Mouse (Mus musculus): ENCODE measurements around the gene Cers3. TPM values are rescaled to one million over a fixed set of nuclear protein-coding genes. Genes with fewer than 3 reads are reported as not detected.
A peak's percentile ranks its signal among the peaks of the same experiment; 100 is the strongest.

Cers3 gene
- polyA plus RNA-seq, 1 experiment from 2014 or later = 1.3 TPM

DNA sequence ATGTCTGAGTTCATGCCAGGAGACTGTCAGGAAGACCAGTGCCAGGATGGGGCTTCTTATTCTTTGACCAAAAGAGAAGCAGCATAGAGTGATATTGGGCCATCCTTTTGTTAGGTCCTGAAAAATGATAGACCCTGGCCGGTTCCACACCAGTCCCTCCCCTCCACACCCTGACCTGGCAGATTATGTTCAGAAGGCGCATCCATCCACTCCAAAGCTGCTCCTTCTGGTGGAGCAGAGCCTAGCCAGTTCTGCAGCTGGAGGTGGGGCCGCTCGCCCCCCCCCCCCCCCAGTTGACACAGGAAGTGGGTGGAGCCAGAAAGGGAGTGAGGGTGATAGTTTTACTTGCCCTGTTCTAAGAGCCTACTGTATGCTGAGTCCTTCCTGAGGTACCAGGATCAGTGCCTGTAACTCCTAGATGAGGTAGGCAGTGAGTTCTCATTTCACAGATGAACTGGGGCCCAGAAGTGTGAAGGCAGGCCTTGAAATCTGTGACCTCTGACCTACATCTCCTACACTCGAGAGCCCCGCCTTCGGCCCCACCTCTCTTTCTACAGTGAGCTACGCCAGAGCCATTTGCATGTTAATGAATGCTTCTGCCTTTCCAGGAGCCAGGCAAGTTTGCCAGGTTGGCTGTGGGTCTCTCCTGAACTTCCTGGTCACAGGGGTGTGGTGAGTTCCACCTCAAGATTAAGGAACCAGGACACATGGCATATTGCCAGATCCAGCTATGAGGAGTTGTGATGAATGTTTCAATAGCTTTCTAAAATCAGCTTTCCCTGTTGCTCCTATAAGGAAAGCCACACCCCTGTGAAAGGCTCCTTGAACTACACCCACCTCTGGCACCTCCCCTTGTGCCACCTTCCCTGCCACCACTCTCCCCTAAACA lies 46.8 kb downstream of the Cers3 start:
- H3K27ac ChIP-seq (replicated peaks) = 0 out of 2 replicates have a peak overlapping the region, but pooled peaks have one; percentile 54
- DNase-seq (ENCODE audit: low spot score) = peak; percentile 21

DNA sequence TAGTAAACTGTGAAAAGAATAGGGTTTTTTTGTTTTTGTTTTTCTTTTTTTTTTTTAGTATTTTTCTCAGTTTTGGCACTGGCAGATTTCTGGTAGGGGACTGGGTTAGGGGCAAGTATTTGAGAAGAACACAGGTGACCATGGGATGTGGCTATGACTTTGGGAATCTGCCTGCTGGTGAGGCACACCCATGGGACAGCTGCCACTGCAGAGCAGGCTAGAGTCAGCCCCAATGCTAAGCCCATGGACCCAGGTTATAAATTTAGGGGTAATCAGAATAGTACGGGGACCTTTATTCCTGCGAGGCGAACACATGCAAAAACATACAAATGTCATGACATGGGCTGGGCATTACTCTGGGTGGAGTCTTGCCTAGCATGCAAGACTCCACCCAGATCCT lies 47.7 kb downstream of the Cers3 start:
- H3K9me3 ChIP-seq = no peaks in the 10 kb centered on the region
- H3K4me1 ChIP-seq = peaks cover 25% of the 10 kb centered on the region
- H3K27me3 ChIP-seq (replicated peaks; ENCODE audit: low read depth, poor library complexity, severe bottlenecking) = no peaks in the 10 kb centered on the region
- DNase-seq (ENCODE audit: low spot score) = no peak
- H3K4me3 ChIP-seq = no peak overlapping the region
- no peak overlapping the region for H3K27ac ChIP-seq (replicated peaks)
- no peaks in the 10 kb centered on the region for H3K36me3 ChIP-seq (replicated peaks)
- 92% methylated on average over 3 of the region's 3 CpGs for WGBS

More for the DNA sequence above, 46.8 kb downstream of the Cers3 start:
- H3K36me3 ChIP-seq (replicated peaks) = no peaks in the 10 kb centered on the region
- H3K27me3 ChIP-seq (replicated peaks; ENCODE audit: low read depth, poor library complexity, severe bottlenecking) = no peaks in the 10 kb centered on the region
- H3K9me3 ChIP-seq = no peaks in the 10 kb centered on the region
- WGBS = 26% methylated on average over 8 of the region's 8 CpGs
- peaks cover 30% of the 10 kb centered on the region for H3K4me1 ChIP-seq
- no peak overlapping the region for H3K4me3 ChIP-seq

GRCm38 (mm10) chr7:66796909-66797308 lies 53.6 kb downstream of the Cers3 start:
- Histone ChIP-seq H3K36me3 (replicated peaks) (no peaks in the 10 kb centered on the region), H3K9me3 (no peaks in the 10 kb centered on the region), H3K27me3 (replicated peaks; ENCODE audit: low read depth, poor library complexity, severe bottlenecking) (no peaks in the 10 kb centered on the region), H3K27ac (replicated peaks) (no peak overlapping the region), H3K4me1 (peaks cover 11% of the 10 kb centered on the region), H3K4me3 (no peak overlapping the region)
- DNase-seq (ENCODE audit: low spot score) = no peak
- 68% methylated on average over 1 of the region's 1 CpGs for WGBS

- Histone ChIP-seq H3K27me3 (replicated peaks; ENCODE audit: low read depth, poor library complexity, severe bottlenecking) (no peaks in the 10 kb centered on the region), H3K27ac (replicated peaks) (no peak overlapping the region), H3K4me3 (no peak overlapping the region), H3K36me3 (replicated peaks) (no peaks in the 10 kb centered on the region), H3K4me1 (peaks cover 11% of the 10 kb centered on the region), H3K9me3 (no peaks in the 10 kb centered on the region)
- 94% methylated on average over 1 of the region's 1 CpGs for whole genome bisulfite sequencing
- no peak for DNase-seq (ENCODE audit: low spot score)
These were observed 54.0 kb downstream of the Cers3 start for GRCm38 (mm10) chr7:66797345-66797744.

GRCm38 (mm10) chr7:66798826-66799225 lies 55.5 kb downstream of the Cers3 start:
- Histone ChIP-seq H3K27ac (replicated peaks) (no peak overlapping the region), H3K27me3 (replicated peaks; ENCODE audit: low read depth, poor library complexity, severe bottlenecking) (no peaks in the 10 kb centered on the region), H3K4me1 (peaks cover 18% of the 10 kb centered on the region), H3K36me3 (replicated peaks) (no peaks in the 10 kb centered on the region), H3K4me3 (no peak overlapping the region), H3K9me3 (no peaks in the 10 kb centered on the region)
- DNase-seq (ENCODE audit: low spot score) = peak; percentile 65
- WGBS = 36% methylated on average over 5 of the region's 5 CpGs

DNA sequence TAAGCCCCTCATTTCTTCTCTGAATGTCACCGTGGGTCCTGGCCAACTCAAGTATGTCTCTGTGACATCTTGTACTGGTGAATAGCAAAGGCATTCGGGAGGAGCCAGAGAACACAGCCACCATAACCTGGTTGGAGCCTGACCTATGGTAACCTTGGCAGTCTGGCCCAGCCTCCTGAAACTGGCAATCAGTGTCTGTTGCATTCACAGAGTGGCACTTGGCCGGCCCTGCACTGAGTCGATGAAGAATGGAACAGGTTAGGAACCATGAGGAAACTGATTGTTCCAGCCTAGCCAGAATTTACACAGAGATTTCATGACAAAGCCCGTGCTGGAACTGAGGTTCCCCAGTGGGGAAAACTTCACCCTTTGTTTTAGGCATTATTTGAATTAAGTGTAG lies 57.5 kb downstream of the Cers3 start:
- H3K4me1 ChIP-seq = peaks cover 18% of the 10 kb centered on the region
- no peak overlapping the region for H3K4me3 ChIP-seq
- no peaks in the 10 kb centered on the region for H3K9me3 ChIP-seq
- no peak for DNase-seq (ENCODE audit: low spot score)
- no peaks in the 10 kb centered on the region for H3K36me3 ChIP-seq (replicated peaks)
- no peaks in the 10 kb centered on the region for H3K27me3 ChIP-seq (replicated peaks; ENCODE audit: low read depth, poor library complexity, severe bottlenecking)
- 80% methylated on average over 5 of the region's 5 CpGs for WGBS
- no peak overlapping the region for H3K27ac ChIP-seq (replicated peaks)

DNA sequence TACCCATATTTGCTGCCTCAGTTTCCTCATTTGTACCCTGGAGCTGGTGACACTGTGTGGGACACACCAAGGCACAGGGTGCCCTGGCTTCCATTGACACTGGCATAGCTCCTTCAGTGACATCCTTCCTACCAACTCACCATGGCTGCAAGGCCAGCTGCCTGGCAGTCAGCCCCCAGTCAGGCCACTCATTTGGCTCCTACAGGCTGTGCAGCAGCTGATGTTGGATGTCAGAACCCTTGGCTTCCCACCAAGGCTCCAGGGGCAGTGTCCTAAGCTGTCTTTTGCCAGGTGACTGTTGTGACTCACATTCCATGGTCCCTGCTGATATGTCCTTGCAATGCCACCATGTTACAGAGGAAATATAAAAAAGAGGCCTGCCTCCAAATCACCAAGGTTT lies 58.5 kb downstream of the Cers3 start:
- Histone ChIP-seq H3K9me3 (no peaks in the 10 kb centered on the region), H3K27ac (replicated peaks) (no peak overlapping the region), H3K4me1 (peaks cover 18% of the 10 kb centered on the region), H3K4me3 (no peak overlapping the region), H3K36me3 (replicated peaks) (no peaks in the 10 kb centered on the region), H3K27me3 (replicated peaks; ENCODE audit: low read depth, poor library complexity, severe bottlenecking) (no peaks in the 10 kb centered on the region)
- no peak for DNase-seq (ENCODE audit: low spot score)

DNA sequence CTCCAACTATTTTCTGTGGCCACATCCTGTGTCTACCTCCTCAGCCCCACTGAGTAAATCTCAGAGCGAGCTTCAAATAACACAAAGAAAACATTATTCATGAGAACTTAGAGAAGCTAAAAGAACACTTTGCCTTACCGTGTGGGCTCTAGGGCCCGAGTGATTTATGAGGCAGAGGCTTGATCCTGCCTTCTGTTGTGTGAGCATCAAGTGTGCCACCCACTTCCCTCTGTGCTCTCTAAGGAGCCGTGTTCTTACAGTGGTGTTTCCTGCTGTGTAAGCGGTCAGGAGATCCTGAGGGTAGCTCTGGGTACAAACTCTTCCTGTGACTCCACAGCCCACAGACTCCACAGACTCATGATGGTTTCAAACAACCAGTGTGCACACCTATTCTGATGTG lies 60.5 kb downstream of the Cers3 start:
- WGBS = 62% methylated on average over 5 of the region's 5 CpGs
- Histone ChIP-seq H3K36me3 (replicated peaks) (no peaks in the 10 kb centered on the region), H3K27me3 (replicated peaks; ENCODE audit: low read depth, poor library complexity, severe bottlenecking) (no peaks in the 10 kb centered on the region), H3K27ac (replicated peaks) (no peak overlapping the region), H3K4me3 (no peak overlapping the region), H3K4me1 (peaks cover 15% of the 10 kb centered on the region), H3K9me3 (no peaks in the 10 kb centered on the region)
- no peak for DNase-seq (ENCODE audit: low spot score)

DNA sequence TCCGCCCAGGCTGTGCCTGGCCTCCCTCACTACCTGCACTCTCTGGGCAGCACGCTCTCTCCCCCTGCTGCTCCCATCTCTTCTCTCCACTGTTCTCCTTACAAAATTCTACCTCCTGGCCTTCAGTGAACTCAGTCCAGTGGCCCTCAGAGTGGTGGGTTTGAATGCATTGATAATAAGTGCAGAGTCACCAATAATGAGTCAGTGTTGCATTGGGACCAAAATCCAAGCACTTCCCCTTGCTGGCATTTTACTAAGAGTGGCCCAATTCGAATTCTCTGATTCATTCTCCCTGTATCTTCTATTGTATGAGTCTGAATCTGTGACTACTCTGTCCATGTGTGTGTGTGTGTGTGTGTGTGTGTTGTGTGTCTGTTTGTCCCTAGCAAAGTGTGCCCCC lies 63.5 kb downstream of the Cers3 start:
- no peak for DNase-seq (ENCODE audit: low spot score)
- peaks cover 7% of the 10 kb centered on the region; the same call in 1 of the 2 replicates for H3K4me1 ChIP-seq
- WGBS = 76% methylated on average over 3 of the region's 3 CpGs
- H3K27ac ChIP-seq (replicated peaks) = no peak overlapping the region
- no peaks in the 10 kb centered on the region for H3K36me3 ChIP-seq (replicated peaks)
- H3K9me3 ChIP-seq = no peaks in the 10 kb centered on the region
- no peak overlapping the region for H3K4me3 ChIP-seq
- H3K27me3 ChIP-seq (replicated peaks; ENCODE audit: low read depth, poor library complexity, severe bottlenecking) = no peaks in the 10 kb centered on the region

- DNase-seq (ENCODE audit: low spot score) = no peak
- H3K36me3 ChIP-seq (replicated peaks) = no peaks in the 10 kb centered on the region
- H3K4me3 ChIP-seq = no peak overlapping the region
- H3K9me3 ChIP-seq = no peaks in the 10 kb centered on the region
- no peaks in the 10 kb centered on the region for H3K27me3 ChIP-seq (replicated peaks; ENCODE audit: low read depth, poor library complexity, severe bottlenecking)
- H3K4me1 ChIP-seq = no peaks in the 10 kb centered on the region
- H3K27ac ChIP-seq (replicated peaks) = no peak overlapping the region
- WGBS = 93% methylated on average over 7 of the region's 7 CpGs
These were observed 67.1 kb downstream of the Cers3 start for GRCm38 (mm10) chr7:66810436-66810835.

- Histone ChIP-seq H3K4me3 (no peak overlapping the region), H3K4me1 (no peaks in the 10 kb centered on the region), H3K27me3 (replicated peaks; ENCODE audit: low read depth, poor library complexity, severe bottlenecking) (no peaks in the 10 kb centered on the region), H3K9me3 (no peaks in the 10 kb centered on the region), H3K36me3 (replicated peaks) (no peaks in the 10 kb centered on the region), H3K27ac (replicated peaks) (no peak overlapping the region)
- 71% methylated on average over 1 of the region's 1 CpGs for whole genome bisulfite sequencing
- no peak for DNase-seq (ENCODE audit: low spot score)
These were observed 68.0 kb downstream of the Cers3 start for GRCm38 (mm10) chr7:66811294-66811693.

GRCm38 (mm10) chr7:66812289-66812688 lies 69.0 kb downstream of the Cers3 start:
- no peak overlapping the region for H3K27ac ChIP-seq (replicated peaks)
- no peak overlapping the region for H3K4me3 ChIP-seq
- H3K27me3 ChIP-seq (replicated peaks; ENCODE audit: low read depth, poor library complexity, severe bottlenecking) = no peaks in the 10 kb centered on the region
- no peaks in the 10 kb centered on the region for H3K9me3 ChIP-seq
- WGBS = 89% methylated on average over 4 of the region's 4 CpGs
- no peaks in the 10 kb centered on the region for H3K4me1 ChIP-seq
- no peak for DNase-seq (ENCODE audit: low spot score)
- H3K36me3 ChIP-seq (replicated peaks) = no peaks in the 10 kb centered on the region

DNA sequence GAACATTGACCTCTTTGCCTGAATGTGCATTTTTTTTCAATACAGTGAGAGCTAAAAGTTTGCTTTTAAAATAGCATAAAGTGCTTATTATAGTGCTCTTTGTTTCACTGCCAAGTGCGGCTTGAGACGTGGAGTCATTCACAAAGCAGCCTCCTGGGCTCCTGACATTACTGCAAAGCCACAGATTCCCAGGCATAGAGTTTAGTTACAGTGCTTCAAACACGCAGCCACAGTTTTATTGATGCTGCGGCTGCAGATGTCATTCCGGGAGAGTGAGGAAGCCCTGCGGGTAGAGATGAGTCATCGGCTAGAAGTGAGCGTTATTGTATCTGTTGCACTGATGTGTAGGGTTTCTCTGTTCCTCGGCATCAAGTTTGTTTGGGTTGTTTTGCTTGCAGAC lies 69.4 kb downstream of the Cers3 start:
- WGBS = 83% methylated on average over 9 of the region's 9 CpGs
- H3K9me3 ChIP-seq = no peaks in the 10 kb centered on the region
- H3K27ac ChIP-seq (replicated peaks) = no peak overlapping the region
- no peaks in the 10 kb centered on the region for H3K4me1 ChIP-seq
- DNase-seq (ENCODE audit: low spot score) = no peak
- no peak overlapping the region for H3K4me3 ChIP-seq
- no peaks in the 10 kb centered on the region for H3K36me3 ChIP-seq (replicated peaks)
- no peaks in the 10 kb centered on the region for H3K27me3 ChIP-seq (replicated peaks; ENCODE audit: low read depth, poor library complexity, severe bottlenecking)

All from embryonic facial prominence, embryonic 10.5 days (tissue).